Mouse (Mus musculus): ENCODE data around the gene Zc3h12c. TPM values are rescaled to one million over a fixed set of nuclear protein-coding genes. Genes with fewer than 3 reads are reported as not detected.

The Zc3h12c gene
- 2.0 TPM for polyA plus RNA-seq (2017; shearing (Covaris generic))

DNA sequence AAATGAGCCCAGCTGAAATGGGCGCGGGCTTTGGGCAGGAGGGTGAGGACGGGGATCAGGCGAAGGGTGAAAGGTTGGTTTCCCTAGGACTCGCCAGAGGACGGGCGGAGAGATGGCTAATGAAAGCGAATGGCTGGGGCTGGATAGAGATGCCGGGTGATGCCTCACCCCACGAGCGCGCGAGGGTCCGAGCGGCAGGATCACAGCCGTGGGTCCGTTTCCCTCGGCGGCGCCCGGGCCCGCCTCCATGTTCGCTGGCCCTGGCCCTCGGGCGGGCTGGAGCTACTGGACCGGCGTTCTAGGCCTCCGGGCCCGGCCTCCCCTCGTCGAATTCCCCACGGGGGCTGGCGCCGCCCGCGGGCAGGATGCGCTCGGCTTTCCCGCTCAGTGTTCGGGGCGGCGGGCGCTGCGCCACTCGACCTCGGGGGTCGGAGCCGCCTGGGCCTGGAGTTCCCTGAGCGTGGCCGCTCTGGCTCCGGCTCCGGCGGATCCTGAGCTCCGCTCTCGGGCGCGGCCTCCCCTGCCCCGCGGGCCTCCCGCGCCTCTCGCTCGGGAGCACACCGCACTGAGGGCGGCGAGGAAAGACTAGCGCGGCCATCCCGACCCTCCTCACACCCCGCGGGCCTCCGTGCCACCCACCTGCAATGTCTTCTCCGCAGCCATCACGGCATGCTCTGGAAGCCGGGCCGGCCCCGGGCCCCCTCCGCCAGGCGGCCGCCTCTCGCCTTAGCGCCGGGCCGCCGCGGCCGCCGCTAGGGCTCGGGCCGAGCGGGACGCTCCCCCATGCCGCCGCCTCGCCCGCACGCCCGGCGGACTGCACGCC lies at the start of gene Zc3h12c:
Gene Zc3h12c (minus strand): TSS at position 710 of the 823 bp plus-strand sequence.

Other genes with a start within 250 kb of the Zc3h12c start
- gene Fdx1, start 205.0 kb downstream of the Zc3h12c start, polyA plus RNA-seq (2017; shearing (Covaris generic)), result 14.7 TPM
- 33.6 TPM for gene Rdx, start 121.4 kb downstream of the Zc3h12c start, polyA plus RNA-seq (2017; shearing (Covaris generic))

Data from activated CD4-positive, CD25-positive, alpha-beta regulatory T cell, adult 9 weeks (primary cell).